Mouse (Mus musculus): ENCODE data around the gene Rspry1. TPM values are rescaled to one million over a fixed set of nuclear protein-coding genes. Genes with fewer than 3 reads are reported as not detected.

The Rspry1 gene
- polyA plus RNA-seq, 1 experiment from 2014 or later: 44.1 TPM

- H3K9me3 ChIP-seq: no peaks in the 10 kb centered on the region
- H3K36me3 ChIP-seq: 0 out of 2 replicates have a peak, but pooled peaks cover 5% of the 10 kb centered on the region
- WGBS: 92% methylated on average over 5 of the region's 5 CpGs
- H3K9ac ChIP-seq: no peak overlapping the region
- no peak for ATAC-seq (ENCODE audit: insufficient number of reproducible peaks, insufficient read depth, low FRiP score, low TSS enrichment, low read depth)
- no peak overlapping the region for H3K4me3 ChIP-seq
- peaks cover 14% of the 10 kb centered on the region for H3K4me1 ChIP-seq
- H3K4me2 ChIP-seq: no peak overlapping the region
- H3K27ac ChIP-seq: no peak overlapping the region
- H3K27me3 ChIP-seq: no peaks in the 10 kb centered on the region
Observed at GRCm38 (mm10) chr8:94607064-94607463, 5.3 kb downstream of the Rspry1 start.

- H3K27ac ChIP-seq: no peak overlapping the region
- no peaks in the 10 kb centered on the region for H3K27me3 ChIP-seq
- H3K4me1 ChIP-seq: no peaks in the 10 kb centered on the region
- no peak overlapping the region for H3K4me2 ChIP-seq
- H3K9ac ChIP-seq: no peak overlapping the region
- WGBS: 73% methylated on average over 1 of the region's 1 CpGs
- no peak for ATAC-seq (ENCODE audit: insufficient number of reproducible peaks, insufficient read depth, low FRiP score, low TSS enrichment, low read depth)
- H3K9me3 ChIP-seq: no peaks in the 10 kb centered on the region
- H3K4me3 ChIP-seq: no peak overlapping the region
- H3K36me3 ChIP-seq: peaks cover 37% of the 10 kb centered on the region
Observed at GRCm38 (mm10) chr8:94624885-94625284, 23.1 kb downstream of the Rspry1 start.

- ATAC-seq (ENCODE audit: insufficient number of reproducible peaks, insufficient read depth, low FRiP score, low TSS enrichment, low read depth): no peak
- Histone ChIP-seq H3K27ac (no peak overlapping the region), H3K36me3 (peaks cover 82% of the 10 kb centered on the region), H3K9ac (no peak overlapping the region), H3K9me3 (no peaks in the 10 kb centered on the region), H3K27me3 (no peaks in the 10 kb centered on the region), H3K4me2 (no peak overlapping the region), H3K4me3 (no peak overlapping the region), H3K4me1 (no peaks in the 10 kb centered on the region)
- 90% methylated on average over 2 of the region's 2 CpGs for WGBS
Observed at GRCm38 (mm10) chr8:94633564-94634194, 31.9 kb downstream of the Rspry1 start.

GRCm38 (mm10) chr8:94634211-94634610, 32.5 kb downstream of the Rspry1 start:
- peaks cover 83% of the 10 kb centered on the region for H3K36me3 ChIP-seq

GRCm38 (mm10) chr8:94641183-94641582, 39.4 kb downstream of the Rspry1 start:
- WGBS: 98% methylated on average over 2 of the region's 2 CpGs
- H3K27ac ChIP-seq: no peak overlapping the region
- no peak overlapping the region for H3K9ac ChIP-seq
- no peak overlapping the region for H3K4me2 ChIP-seq
- H3K36me3 ChIP-seq: peaks cover 82% of the 10 kb centered on the region
- no peak overlapping the region for H3K4me3 ChIP-seq
- no peaks in the 10 kb centered on the region for H3K4me1 ChIP-seq
- no peak for ATAC-seq (ENCODE audit: insufficient number of reproducible peaks, insufficient read depth, low FRiP score, low TSS enrichment, low read depth)
- H3K9me3 ChIP-seq: no peaks in the 10 kb centered on the region
- no peaks in the 10 kb centered on the region for H3K27me3 ChIP-seq

More at GRCm38 (mm10) chr8:94634211-94634610, 32.5 kb downstream of the Rspry1 start:
- H3K4me2 ChIP-seq: no peak overlapping the region
- H3K27me3 ChIP-seq: no peaks in the 10 kb centered on the region
- no peak for ATAC-seq (ENCODE audit: insufficient number of reproducible peaks, insufficient read depth, low FRiP score, low TSS enrichment, low read depth)
- no peak overlapping the region for H3K9ac ChIP-seq
- H3K4me3 ChIP-seq: no peak overlapping the region
- H3K27ac ChIP-seq: no peak overlapping the region
- H3K9me3 ChIP-seq: no peaks in the 10 kb centered on the region
- H3K4me1 ChIP-seq: no peaks in the 10 kb centered on the region

- Histone ChIP-seq H3K27me3 (no peaks in the 10 kb centered on the region), H3K9me3 (no peaks in the 10 kb centered on the region), H3K36me3 (peaks cover 82% of the 10 kb centered on the region), H3K27ac (no peak overlapping the region), H3K4me1 (no peaks in the 10 kb centered on the region), H3K4me3 (no peak overlapping the region), H3K4me2 (no peak overlapping the region), H3K9ac (no peak overlapping the region)
- 91% methylated on average over 3 of the region's 3 CpGs for WGBS
- no peak for ATAC-seq (ENCODE audit: insufficient number of reproducible peaks, insufficient read depth, low FRiP score, low TSS enrichment, low read depth)
Observed at GRCm38 (mm10) chr8:94641938-94642337, 40.2 kb downstream of the Rspry1 start.

GRCm38 (mm10) chr8:94645202-94645601, 43.5 kb downstream of the Rspry1 start:
- 51% methylated on average over 1 of the region's 1 CpGs for WGBS
- Histone ChIP-seq H3K27me3 (no peaks in the 10 kb centered on the region), H3K4me2 (no peak overlapping the region), H3K9ac (no peak overlapping the region), H3K4me1 (no peaks in the 10 kb centered on the region), H3K27ac (no peak overlapping the region), H3K36me3 (peaks cover 75% of the 10 kb centered on the region), H3K4me3 (no peak overlapping the region), H3K9me3 (no peaks in the 10 kb centered on the region)
- ATAC-seq (ENCODE audit: insufficient number of reproducible peaks, insufficient read depth, low FRiP score, low TSS enrichment, low read depth): no peak

- no peak overlapping the region for H3K4me3 ChIP-seq
- H3K27ac ChIP-seq: no peak overlapping the region
- H3K36me3 ChIP-seq: peaks cover 71% of the 10 kb centered on the region
- H3K27me3 ChIP-seq: no peaks in the 10 kb centered on the region
- ATAC-seq (ENCODE audit: insufficient number of reproducible peaks, insufficient read depth, low FRiP score, low TSS enrichment, low read depth): no peak
- 93% methylated on average over 3 of the region's 3 CpGs for WGBS
- H3K4me2 ChIP-seq: no peak overlapping the region
- H3K9me3 ChIP-seq: no peaks in the 10 kb centered on the region
- no peak overlapping the region for H3K9ac ChIP-seq
- H3K4me1 ChIP-seq: no peaks in the 10 kb centered on the region
Observed at GRCm38 (mm10) chr8:94646165-94646564, 44.4 kb downstream of the Rspry1 start.

- WGBS: 31% methylated on average over 3 of the region's 3 CpGs
- peaks cover 76% of the 10 kb centered on the region for H3K36me3 ChIP-seq
- H3K4me1 ChIP-seq: no peaks in the 10 kb centered on the region
- ATAC-seq (ENCODE audit: insufficient number of reproducible peaks, insufficient read depth, low FRiP score, low TSS enrichment, low read depth): no peak
- no peaks in the 10 kb centered on the region for H3K9me3 ChIP-seq
- no peak overlapping the region for H3K9ac ChIP-seq
- H3K27ac ChIP-seq: no peak overlapping the region
- H3K4me2 ChIP-seq: no peak overlapping the region
- no peaks in the 10 kb centered on the region for H3K27me3 ChIP-seq
- H3K4me3 ChIP-seq: no peak overlapping the region
Observed at GRCm38 (mm10) chr8:94649496-94649895, 47.8 kb downstream of the Rspry1 start.

- Histone ChIP-seq H3K9ac (no peak overlapping the region), H3K9me3 (no peaks in the 10 kb centered on the region), H3K27ac (no peak overlapping the region), H3K4me3 (no peak overlapping the region), H3K27me3 (no peaks in the 10 kb centered on the region), H3K4me1 (no peaks in the 10 kb centered on the region), H3K4me2 (no peak overlapping the region), H3K36me3 (peaks cover 80% of the 10 kb centered on the region)
- ATAC-seq (ENCODE audit: insufficient number of reproducible peaks, insufficient read depth, low FRiP score, low TSS enrichment, low read depth): no peak
- 91% methylated on average over 3 of the region's 3 CpGs for WGBS
Observed at GRCm38 (mm10) chr8:94652951-94653350, 51.2 kb downstream of the Rspry1 start.

- H3K9me3 ChIP-seq: no peaks in the 10 kb centered on the region
- H3K27me3 ChIP-seq: no peaks in the 10 kb centered on the region
- H3K9ac ChIP-seq: no peak overlapping the region
- H3K36me3 ChIP-seq: peaks cover 77% of the 10 kb centered on the region
- no peak overlapping the region for H3K4me2 ChIP-seq
- no peak for ATAC-seq (ENCODE audit: insufficient number of reproducible peaks, insufficient read depth, low FRiP score, low TSS enrichment, low read depth)
- no peaks in the 10 kb centered on the region for H3K4me1 ChIP-seq
- no peak overlapping the region for H3K4me3 ChIP-seq
- no peak overlapping the region for H3K27ac ChIP-seq
Observed at GRCm38 (mm10) chr8:94654994-94655393, 53.3 kb downstream of the Rspry1 start.

- ATAC-seq (ENCODE audit: insufficient number of reproducible peaks, insufficient read depth, low FRiP score, low TSS enrichment, low read depth): no peak
- H3K4me3 ChIP-seq: no peak overlapping the region
- WGBS: 87% methylated on average over 2 of the region's 2 CpGs
- H3K9me3 ChIP-seq: no peaks in the 10 kb centered on the region
- no peak overlapping the region for H3K9ac ChIP-seq
- no peaks in the 10 kb centered on the region for H3K4me1 ChIP-seq
- H3K27me3 ChIP-seq: no peaks in the 10 kb centered on the region
- no peak overlapping the region for H3K4me2 ChIP-seq
- H3K36me3 ChIP-seq: peaks cover 63% of the 10 kb centered on the region
- H3K27ac ChIP-seq: no peak overlapping the region
Observed at GRCm38 (mm10) chr8:94658031-94658430, 56.3 kb downstream of the Rspry1 start.

Data from embryonic facial prominence, embryonic 13.5 days (tissue).